Mouse (Mus musculus): ENCODE measurements around the gene Nlrc5.

DNA sequence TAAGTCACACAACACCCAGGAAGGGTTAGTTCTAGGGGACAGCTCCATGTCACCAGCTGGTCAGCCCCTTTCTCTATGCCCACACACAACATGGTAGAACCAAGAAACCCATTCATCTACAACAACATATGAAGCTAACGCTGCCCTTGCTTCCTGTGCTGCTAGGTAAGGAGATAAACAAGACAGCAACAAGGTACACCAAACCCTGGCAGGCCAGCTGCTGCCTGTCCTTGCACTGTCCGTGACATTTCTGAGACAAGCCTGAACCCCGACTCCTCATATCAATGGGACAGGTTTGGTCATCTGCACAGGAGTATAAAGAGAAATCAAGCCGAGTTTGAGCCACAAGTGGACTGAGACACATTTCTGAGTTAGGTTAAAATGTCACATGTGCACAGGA lies 141.0 kb downstream of the Nlrc5 start:
- TF ChIP-seq POLR2A (IDR thresholded peaks at IDR 0.05; ENCODE audit: insufficient read depth, low read depth, low read length) (no peak), CTCF (IDR thresholded peaks at IDR 0.05) (no peak)

Data from heart, adult 2 months (tissue).